In genomic region chr16:77346128-77346527, GRCm38 (mm10) we compare ENCODE assay signal across 31 mouse cellular contexts.
DNase-seq lines count a peak whose midpoint lies in the region; ATAC-seq and TF ChIP-seq lines count a peak whose summit lies in the region.
"Had no signal": no experiment of that assay in that cellular context is flagged by ENCODE, and none has a peak within 500 bp of the region (broad histone marks: within the 10 kb centered on the region; RNA-seq: fewer than 3 reads in every experiment).

No protein-coding gene starts in this region.

- 46% methylated on average over 7 of the region's 7 CpGs for WGBS in kidney, embryonic 15.5 days
- 40% methylated on average over 7 of the region's 7 CpGs for WGBS in kidney, postnatal 0 days

- no peaks in the 10 kb centered on the region for H3K4me1 ChIP-seq in kidney, embryonic 15.5 days
- no peaks in the 10 kb centered on the region for H3K4me1 ChIP-seq in kidney, postnatal 0 days (replicated peaks; ENCODE audit: insufficient read depth, low read length)
- H3K4me1 ChIP-seq: embryonic facial prominence, embryonic 12.5 days; hindbrain, embryonic 13.5 days; limb, embryonic 10.5 days; limb, embryonic 15.5 days; neural tube, embryonic 15.5 days had no signal

- H3K27ac ChIP-seq in kidney, embryonic 15.5 days, result no peak overlapping the region
- H3K27ac ChIP-seq in kidney, postnatal 0 days, result no peak overlapping the region
- H3K27ac ChIP-seq: embryonic facial prominence, embryonic 12.5 days; heart, adult 2 months; limb, embryonic 10.5 days; limb, embryonic 15.5 days; liver, embryonic 14.5 days; neural tube, embryonic 15.5 days had no signal

- no peaks in the 10 kb centered on the region for H3K36me3 ChIP-seq in kidney, embryonic 15.5 days
- no peaks in the 10 kb centered on the region for H3K36me3 ChIP-seq in kidney, postnatal 0 days (ENCODE audit: insufficient read depth, low read length)
- H3K36me3 ChIP-seq: embryonic facial prominence, embryonic 12.5 days; G1E; hindbrain, embryonic 13.5 days; limb, embryonic 15.5 days; neural tube, embryonic 15.5 days had no signal

- H3K4me3 ChIP-seq in kidney, embryonic 15.5 days (replicated peaks), result no peak overlapping the region
- no peak overlapping the region for H3K4me3 ChIP-seq in kidney, postnatal 0 days (replicated peaks; ENCODE audit: low read depth, low read length)
- H3K4me3 ChIP-seq: embryonic facial prominence, embryonic 12.5 days; heart, adult 2 months; hindbrain, embryonic 13.5 days; limb, embryonic 10.5 days; limb, embryonic 15.5 days; neural tube, embryonic 15.5 days had no signal

- H3K4me2 ChIP-seq in kidney, embryonic 15.5 days, result no peak overlapping the region
- no peak overlapping the region for H3K4me2 ChIP-seq in kidney, postnatal 0 days (ENCODE audit: low read length)
- H3K4me2 ChIP-seq: embryonic facial prominence, embryonic 12.5 days; hindbrain, embryonic 13.5 days; limb, embryonic 15.5 days; midbrain, embryonic 11.5 days; neural tube, embryonic 15.5 days had no signal

- H3K27me3 ChIP-seq in kidney, embryonic 15.5 days, result no peaks in the 10 kb centered on the region
- no peaks in the 10 kb centered on the region for H3K27me3 ChIP-seq in kidney, postnatal 0 days (ENCODE audit: insufficient read depth, low read length)
- H3K27me3 ChIP-seq: embryonic facial prominence, embryonic 12.5 days; hindbrain, embryonic 13.5 days; limb, embryonic 15.5 days; neural tube, embryonic 15.5 days had no signal

- no peak for TF ChIP-seq CTCF in kidney, postnatal 0 days (IDR thresholded peaks at IDR 0.05; ENCODE audit: low read depth)

- DNase-seq in heart, adult 11 months, result peak; percentile 76
- no peak for DNase-seq in heart, postnatal 10 days
- DNase-seq in kidney, adult 9 months, result peak; percentile 38
- peak; percentile 6 for DNase-seq in lung, postnatal 36 days
- DNase-seq in lung, postnatal 14 days, result no peak
- DNase-seq in kidney, postnatal 0 days (ENCODE audit: low spot score), result peak; percentile 47
- no peak for DNase-seq in gastrocnemius, postnatal 14 days
- DNase-seq: adrenal gland, postnatal 14 days; cerebellum, adult 11 months; cerebellum, adult 9-10 months; cerebellum, postnatal 36 days; embryo, embryonic 11 days; gastrocnemius, postnatal 36 days; heart, adult 2 months; heart, postnatal 36 days; layer of hippocampus, adult 9-11 months; lung, postnatal 10 days; right cerebral cortex, postnatal 4 days; thymus, adult 2 months; thymus, postnatal 36 days had no signal

- intact Hi-C loops in heart, postnatal 10 days (cut with DNase I), result loop anchor here (5.0 kb wide), 1 partner anchor 46 kb away; no protein-coding TSS in a partner anchor
- intact Hi-C loops in gastrocnemius, postnatal 14 days (cut with DNase I; ENCODE audit: low total_unique reads), result no loop called here

- H3K9me3 ChIP-seq in kidney, embryonic 15.5 days (replicated peaks), result no peaks in the 10 kb centered on the region
- H3K9me3 ChIP-seq in kidney, postnatal 0 days (replicated peaks; ENCODE audit: low read length), result no peaks in the 10 kb centered on the region
- H3K9me3 ChIP-seq: embryonic facial prominence, embryonic 12.5 days; G1E; hindbrain, embryonic 13.5 days; limb, embryonic 10.5 days; limb, embryonic 15.5 days; neural tube, embryonic 15.5 days had no signal

- ATAC-seq in kidney, embryonic 15.5 days (replicated peaks; ENCODE audit: low FRiP score), result no peak
- ATAC-seq in kidney, postnatal 0 days (replicated peaks; ENCODE audit: low FRiP score, low read depth), result no peak
- ATAC-seq: forebrain, embryonic 14.5 days; intestine, embryonic 16.5 days had no signal

- no peak overlapping the region for H3K9ac ChIP-seq in kidney, embryonic 15.5 days
- no peak overlapping the region for H3K9ac ChIP-seq in kidney, postnatal 0 days (ENCODE audit: low read depth, low read length)
- H3K9ac ChIP-seq: embryonic facial prominence, embryonic 12.5 days; hindbrain, embryonic 13.5 days; limb, embryonic 15.5 days; liver, embryonic 14.5 days; neural tube, embryonic 15.5 days had no signal

Comparison
In these comparisons a context has a peak if more than half of its experiments do, and no peak if none do; other contexts are left out.
1. DNase-seq: peak in heart, adult 11 months (single experiment), kidney, adult 9 months (single experiment), lung, postnatal 36 days (single experiment) and kidney, postnatal 0 days (single experiment); none in heart, postnatal 10 days (0 of 2), lung, postnatal 14 days (single experiment) and gastrocnemius, postnatal 14 days (single experiment).